In genomic region chr16:45757421-45758078, GRCm38 (mm10) we compare ENCODE assay signal across 8 mouse cellular contexts. TPM values are rescaled to one million over a fixed set of nuclear protein-coding genes. Genes with fewer than 3 reads are reported as not detected.
DNase-seq lines count a peak whose midpoint lies in the region; ATAC-seq lines count a peak whose summit lies in the region.

No protein-coding gene starts in this region.

- no peak overlapping the region for H3K9ac ChIP-seq in limb, embryonic 13.5 days

- no peaks in the 10 kb centered on the region for H3K9me3 ChIP-seq in limb, embryonic 13.5 days

- 85% methylated on average over 12 of the region's 12 CpGs for WGBS in limb, embryonic 13.5 days

- H3K36me3 ChIP-seq in limb, embryonic 13.5 days, result peaks cover 47% of the 10 kb centered on the region

- ATAC-seq in CD4-positive, CD25-positive, alpha-beta regulatory T cell, adult 4 months, result peak; percentile 38
- no peak for ATAC-seq in limb, embryonic 13.5 days (ENCODE audit: low FRiP score, low read depth)
- ATAC-seq in megakaryocyte, adult 5-6 weeks (ENCODE audit: poor library complexity, severe bottlenecking), result no peak

- intact Hi-C loops in heart, postnatal 25 days (cut with DNase I), result loop anchor here (2.0 to 5.0 kb wide), 3 partner anchors 59 to 209 kb away; no protein-coding TSS in a partner anchor

- peak; percentile 27 to 72 for DNase-seq in adrenal gland, postnatal 36 days
- DNase-seq in heart, postnatal 25 days (ENCODE audit: low spot score), result peak; percentile 51
- no peak for DNase-seq in thymus, postnatal 10 days (ENCODE audit: low spot score in 2 of 2)
- DNase-seq in right cerebral cortex, adult 2 months (ENCODE audit: low spot score in 2 of 2), result no peak
- no peak for DNase-seq in left cerebral cortex, adult 18-20 months (ENCODE audit: low spot score in 2 of 2)

- peak overlapping the region; percentile 35; the same call in 1 of the 2 replicates for H3K27ac ChIP-seq in limb, embryonic 13.5 days

- H3K4me3 ChIP-seq in limb, embryonic 13.5 days, result no peak overlapping the region

- H3K4me2 ChIP-seq in limb, embryonic 13.5 days (replicated peaks), result no peak overlapping the region

- H3K27me3 ChIP-seq in limb, embryonic 13.5 days, result no peaks in the 10 kb centered on the region

- no peaks in the 10 kb centered on the region for H3K4me1 ChIP-seq in limb, embryonic 13.5 days

RNA-seq across cellular contexts. Expression of gene Abhd10, which starts 14.8 kb away (rescaled TPM):
- polyA plus RNA-seq in CD4-positive, CD25-positive, alpha-beta regulatory T cell, adult 4 months (2017; shearing (Covaris generic)), result 10 to 100 TPM; 19.1 to 29.5 TPM
- 10 to 100 TPM; 17.0 to 28.8 TPM for total RNA-seq in adrenal gland, postnatal 36 days (2021)
- total RNA-seq in heart, postnatal 25 days (2021), result 10 to 100 TPM; 16.0 to 18.6 TPM
- 37.1 and 42.3 TPM in 2 replicates for polyA plus RNA-seq in limb, embryonic 13.5 days (2015; fragmentation: Nextera tagmentation; extraction: Ambion mirVana)
- total RNA-seq in megakaryocyte, adult 5-6 weeks (2015), result 20.0 and 21.9 TPM in 2 replicates
- 19.6 and 20.3 TPM in 2 replicates for total RNA-seq in megakaryocyte, adult 5-6 weeks (2017)
- 10 to 100 TPM; 23.3 to 27.8 TPM for total RNA-seq in left cerebral cortex, adult 18-20 months (2021)

RNA-seq across cellular contexts. Expression of gene Tagln3, which starts 33.1 kb away (rescaled TPM):
- not detected for polyA plus RNA-seq in CD4-positive, CD25-positive, alpha-beta regulatory T cell, adult 4 months (2017; shearing (Covaris generic))
- 1 to 10 TPM; 2.7 to 3.0 TPM for total RNA-seq in adrenal gland, postnatal 36 days (2021)
- total RNA-seq in heart, postnatal 25 days (2021), result under 1 TPM; 0.60 to 0.61 TPM
- polyA plus RNA-seq in limb, embryonic 13.5 days (2015; fragmentation: Nextera tagmentation; extraction: Ambion mirVana), result 18.2 and 21.4 TPM in 2 replicates
- 1.0 TPM in 1 of 2 replicates, not detected in the other for total RNA-seq in megakaryocyte, adult 5-6 weeks (2015)
- 0.55 TPM in 1 of 2 replicates, not detected in the other for total RNA-seq in megakaryocyte, adult 5-6 weeks (2017)
- 100 to 1,000 TPM; 320 to 341 TPM for total RNA-seq in left cerebral cortex, adult 18-20 months (2021)

Comparison
In these comparisons a context has a peak if more than half of its experiments do, and no peak if none do; other contexts are left out.
1. DNase-seq: peak in adrenal gland, postnatal 36 days (2 of 2) and heart, postnatal 25 days (single experiment); none in thymus, postnatal 10 days (0 of 2), right cerebral cortex, adult 2 months (0 of 2) and left cerebral cortex, adult 18-20 months (0 of 2).
2. RNA of gene Tagln3, which starts 33.1 kb away (total RNA-seq): 320 to 341 TPM in left cerebral cortex, adult 18-20 months; 2.7 to 3.0 TPM in adrenal gland, postnatal 36 days, 0.55 to 1.0 TPM in megakaryocyte, adult 5-6 weeks and 0.60 to 0.61 TPM in heart, postnatal 25 days; every median in the first group is over 10 times any median in the second.